Mouse (Mus musculus): Measurements from ENCODE around the gene Cgref1.

- TF ChIP-seq CTCF (IDR thresholded peaks at IDR 0.05; ENCODE audit: control insufficient read depth, insufficient read depth, insufficient replicate concordance, low read depth, low read length) (no peak), POLR2A (IDR thresholded peaks at IDR 0.05; ENCODE audit: control insufficient read depth, low read depth, low read length) (no peak)
Observed at GRCm38 (mm10) chr5:30955751-30956150, 10.4 kb upstream of the Cgref1 start.

All from testis, adult 2 months (tissue).